Mouse (Mus musculus): Measurements from ENCODE around the gene Tspan1. TPM values are rescaled to one million over a fixed set of nuclear protein-coding genes. Genes with fewer than 3 reads are reported as not detected.
A peak's percentile ranks its signal among the peaks of the same experiment; 100 is the strongest.

Gene Tspan1
- polyA plus RNA-seq, 1 experiment from 2014 or later = 0.21 TPM

GRCm38 (mm10) chr4:116152702-116153101, 14.7 kb downstream of the Tspan1 start:
- Histone ChIP-seq H3K27me3 (ENCODE audit: control insufficient read depth, insufficient read depth, low read length) (no peaks in the 10 kb centered on the region), H3K27ac (no peak overlapping the region), H3K4me3 (replicated peaks; ENCODE audit: low read length) (no peak overlapping the region), H3K4me2 (replicated peaks) (no peak overlapping the region), H3K9ac (no peak overlapping the region), H3K9me3 (ENCODE audit: control insufficient read depth, low read length) (no peaks in the 10 kb centered on the region), H3K36me3 (replicated peaks; ENCODE audit: control insufficient read depth, insufficient read depth) (peaks cover 57% of the 10 kb centered on the region), H3K4me1 (replicated peaks; ENCODE audit: control insufficient read depth, insufficient read depth, low read length) (peaks cover 14% of the 10 kb centered on the region)
- ATAC-seq (ENCODE audit: low FRiP score) = no peak
- 93% methylated on average over 15 of the region's 15 CpGs for WGBS
- no peak for DNase-seq (ENCODE audit: low spot score)

DNA sequence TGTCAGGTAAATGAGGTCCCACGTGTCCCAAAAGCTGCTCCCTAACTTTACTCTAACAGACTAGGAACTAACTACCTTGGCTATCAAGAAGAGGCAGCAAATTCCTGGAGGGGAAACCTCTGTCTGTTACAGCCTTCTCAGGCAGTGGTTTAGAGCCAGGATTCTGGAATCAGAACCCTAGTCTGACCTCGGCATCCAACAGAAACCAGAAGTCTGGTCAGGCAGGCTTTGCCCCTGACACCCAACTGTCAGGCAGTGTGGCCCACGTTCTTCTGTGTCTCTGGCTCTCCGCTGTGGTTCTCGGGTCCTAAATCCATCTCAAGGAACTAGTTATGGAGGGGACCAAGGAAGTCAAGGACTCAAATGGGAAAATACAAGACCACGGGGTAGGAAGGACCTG, 16.2 kb downstream of the Tspan1 start, which contains the start of gene Lurap1:
Gene Lurap1, minus strand, starts transcription at position 101 of the 400 bp plus-strand sequence.
- WGBS = 78% methylated on average over 6 of the region's 6 CpGs
- Histone ChIP-seq H3K4me3 (replicated peaks; ENCODE audit: low read length) (peak within 1 kb of the TSS; percentile 80), H3K27me3 (ENCODE audit: control insufficient read depth, insufficient read depth, low read length) (no peaks in the 10 kb centered on the region), H3K36me3 (replicated peaks; ENCODE audit: control insufficient read depth, insufficient read depth) (peaks cover 43% of the 10 kb centered on the region), H3K9me3 (ENCODE audit: control insufficient read depth, low read length) (no peaks in the 10 kb centered on the region), H3K27ac (peak within 1 kb of the TSS; percentile 93), H3K4me1 (replicated peaks; ENCODE audit: control insufficient read depth, insufficient read depth, low read length) (peaks cover 14% of the 10 kb centered on the region), H3K4me2 (replicated peaks) (peak within 1 kb of the TSS; percentile 75), H3K9ac (peak within 1 kb of the TSS; percentile 96)
- DNase-seq (ENCODE audit: low spot score) (no peak), ATAC-seq (ENCODE audit: low FRiP score) (no peak)

DNA sequence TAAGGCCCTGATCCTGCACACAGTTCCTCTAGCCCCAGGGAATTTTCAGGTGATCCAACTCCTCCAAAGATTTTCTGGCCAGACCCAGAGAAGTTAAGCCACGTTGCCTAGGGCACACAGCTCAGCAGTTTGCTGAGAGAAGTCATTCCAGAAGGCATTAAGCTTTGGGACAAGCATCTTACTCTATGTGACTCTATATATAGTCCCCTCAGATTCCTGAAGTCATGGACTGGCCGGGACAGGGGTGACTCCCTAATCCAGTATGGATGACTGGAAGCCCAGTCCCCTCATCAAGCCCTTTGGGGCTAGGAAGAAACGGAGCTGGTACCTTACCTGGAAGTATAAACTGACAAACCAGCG, 16.6 kb downstream of the Tspan1 start:
- Histone ChIP-seq H3K4me1 (replicated peaks; ENCODE audit: control insufficient read depth, insufficient read depth, low read length) (peaks cover 14% of the 10 kb centered on the region), H3K9ac (peak overlapping the region; percentile 96), H3K4me3 (replicated peaks; ENCODE audit: low read length) (peak overlapping the region; percentile 80), H3K36me3 (replicated peaks; ENCODE audit: control insufficient read depth, insufficient read depth) (peaks cover 39% of the 10 kb centered on the region), H3K9me3 (ENCODE audit: control insufficient read depth, low read length) (no peaks in the 10 kb centered on the region), H3K27ac (peak overlapping the region; percentile 93), H3K4me2 (replicated peaks) (peak overlapping the region; percentile 75), H3K27me3 (ENCODE audit: control insufficient read depth, insufficient read depth, low read length) (no peaks in the 10 kb centered on the region)
- ATAC-seq (ENCODE audit: low FRiP score) = peak; percentile 11; the same call in 1 of the 2 replicates
- 27% methylated on average over 4 of the region's 4 CpGs for WGBS
- no peak for DNase-seq (ENCODE audit: low spot score)

DNA sequence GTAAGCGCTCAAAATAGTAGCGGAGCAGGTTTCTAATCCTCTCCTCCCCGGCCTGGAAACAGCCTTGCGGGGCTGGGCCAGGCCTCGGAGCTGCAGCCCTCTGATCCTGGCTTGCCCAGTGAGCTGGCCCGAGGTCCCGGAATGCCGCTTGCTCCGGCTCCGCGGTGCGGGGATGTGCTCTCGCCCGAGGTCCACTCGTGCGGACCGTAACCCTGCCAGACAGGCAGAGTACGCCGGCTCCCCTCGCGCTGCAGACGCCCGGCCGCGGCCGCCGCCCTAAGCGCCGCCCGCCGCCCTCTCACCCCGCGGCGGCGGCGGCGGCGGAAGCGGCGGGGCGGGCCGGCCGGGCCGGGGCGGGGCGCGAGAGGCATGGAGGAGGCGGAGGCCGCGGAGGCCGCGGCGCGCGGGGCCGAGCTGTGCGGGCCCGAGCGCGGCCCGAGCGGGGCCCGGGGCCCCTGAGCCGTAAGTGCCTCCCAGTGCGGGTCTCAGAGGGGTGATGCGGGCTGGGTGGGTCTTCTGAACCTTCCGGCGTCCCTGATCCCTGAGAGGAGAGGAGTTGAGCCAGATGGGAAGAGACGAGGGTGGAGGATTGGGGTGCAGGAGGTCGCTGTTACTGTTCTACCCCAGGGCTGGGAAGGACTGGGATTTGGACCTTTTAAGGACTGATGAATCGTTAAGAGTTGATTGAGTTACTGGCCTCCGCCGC, 17.1 kb downstream of the Tspan1 start:
- Histone ChIP-seq H3K27me3 (ENCODE audit: control insufficient read depth, insufficient read depth, low read length) (no peaks in the 10 kb centered on the region), H3K9me3 (ENCODE audit: control insufficient read depth, low read length) (no peaks in the 10 kb centered on the region), H3K4me2 (replicated peaks) (peak overlapping the region; percentile 75), H3K9ac (peak overlapping the region; percentile 96), H3K27ac (peak overlapping the region; percentile 93), H3K4me1 (replicated peaks; ENCODE audit: control insufficient read depth, insufficient read depth, low read length) (peaks cover 14% of the 10 kb centered on the region), H3K36me3 (replicated peaks; ENCODE audit: control insufficient read depth, insufficient read depth) (peaks cover 33% of the 10 kb centered on the region), H3K4me3 (replicated peaks; ENCODE audit: low read length) (peak overlapping the region; percentile 80)
- peak; percentile 71 for DNase-seq (ENCODE audit: low spot score)
- ATAC-seq (ENCODE audit: low FRiP score) = peak; percentile 88
- WGBS = under 1% methylated on average over 69 of the region's 73 CpGs

DNA sequence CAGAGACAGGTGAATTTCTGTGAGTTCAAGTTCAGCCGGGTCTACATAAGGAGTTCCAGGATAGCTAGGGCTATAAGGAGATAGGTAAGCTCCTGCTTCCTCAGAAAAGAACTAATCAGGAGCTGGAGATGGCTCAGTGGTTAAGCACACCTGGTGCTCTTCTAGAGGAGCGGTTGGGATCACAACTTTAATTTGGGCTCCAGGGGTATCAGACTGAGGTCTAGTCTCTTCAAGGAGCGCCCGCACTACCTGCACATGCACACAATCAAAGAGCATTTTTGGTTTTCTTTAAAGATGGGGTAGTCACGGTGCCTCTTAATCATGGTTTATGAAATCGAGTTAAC, 17.6 kb downstream of the Tspan1 start:
- H3K9ac ChIP-seq = peak overlapping the region; percentile 96
- peak overlapping the region; percentile 80 for H3K4me3 ChIP-seq (replicated peaks; ENCODE audit: low read length)
- H3K4me1 ChIP-seq (replicated peaks; ENCODE audit: control insufficient read depth, insufficient read depth, low read length) = peaks cover 15% of the 10 kb centered on the region
- ATAC-seq (ENCODE audit: low FRiP score) = no peak
- peak overlapping the region; percentile 75 for H3K4me2 ChIP-seq (replicated peaks)
- no peaks in the 10 kb centered on the region for H3K9me3 ChIP-seq (ENCODE audit: control insufficient read depth, low read length)
- H3K27me3 ChIP-seq (ENCODE audit: control insufficient read depth, insufficient read depth, low read length) = no peaks in the 10 kb centered on the region
- WGBS = 20% methylated on average over 6 of the region's 6 CpGs
- no peak for DNase-seq (ENCODE audit: low spot score)
- H3K36me3 ChIP-seq (replicated peaks; ENCODE audit: control insufficient read depth, insufficient read depth) = peaks cover 28% of the 10 kb centered on the region
- H3K27ac ChIP-seq = peak overlapping the region; percentile 93

- DNase-seq (ENCODE audit: low spot score) (peak; percentile 53), ATAC-seq (ENCODE audit: low FRiP score) (peak; percentile 61)
- 1% methylated on average over 47 of the region's 47 CpGs for WGBS
- Histone ChIP-seq H3K4me1 (replicated peaks; ENCODE audit: control insufficient read depth, insufficient read depth, low read length) (0 out of 2 replicates have a peak, but pooled peaks cover 13% of the 10 kb centered on the region), H3K27me3 (ENCODE audit: control insufficient read depth, insufficient read depth, low read length) (peaks cover 9% of the 10 kb centered on the region; the same call in 1 of the 2 replicates), H3K27ac (no peak overlapping the region), H3K9ac (peak overlapping the region; percentile 68), H3K4me2 (replicated peaks) (peak overlapping the region; percentile 86), H3K9me3 (ENCODE audit: control insufficient read depth, low read length) (no peaks in the 10 kb centered on the region), H3K4me3 (replicated peaks; ENCODE audit: low read length) (peak overlapping the region; percentile 46), H3K36me3 (replicated peaks; ENCODE audit: control insufficient read depth, insufficient read depth) (no peaks in the 10 kb centered on the region)
Observed at GRCm38 (mm10) chr4:116143891-116144717, 23.3 kb downstream of the Tspan1 start.

GRCm38 (mm10) chr4:116143317-116143811, 24.0 kb downstream of the Tspan1 start:
- Histone ChIP-seq H3K9ac (no peak overlapping the region), H3K36me3 (replicated peaks; ENCODE audit: control insufficient read depth, insufficient read depth) (no peaks in the 10 kb centered on the region), H3K27me3 (ENCODE audit: control insufficient read depth, insufficient read depth, low read length) (peaks cover 9% of the 10 kb centered on the region; the same call in 1 of the 2 replicates), H3K9me3 (ENCODE audit: control insufficient read depth, low read length) (no peaks in the 10 kb centered on the region), H3K27ac (no peak overlapping the region), H3K4me2 (replicated peaks) (peak overlapping the region; percentile 86), H3K4me1 (replicated peaks; ENCODE audit: control insufficient read depth, insufficient read depth, low read length) (0 out of 2 replicates have a peak, but pooled peaks cover 13% of the 10 kb centered on the region), H3K4me3 (replicated peaks; ENCODE audit: low read length) (peak overlapping the region; percentile 46)
- DNase-seq (ENCODE audit: low spot score) = no peak
- ATAC-seq (ENCODE audit: low FRiP score) = no peak
- WGBS = 9% methylated on average over 7 of the region's 7 CpGs

GRCm38 (mm10) chr4:116142269-116142668, 25.1 kb downstream of the Tspan1 start:
- Histone ChIP-seq H3K9ac (no peak overlapping the region), H3K4me1 (replicated peaks; ENCODE audit: control insufficient read depth, insufficient read depth, low read length) (0 out of 2 replicates have a peak, but pooled peaks cover 13% of the 10 kb centered on the region), H3K27me3 (ENCODE audit: control insufficient read depth, insufficient read depth, low read length) (peaks cover 9% of the 10 kb centered on the region; the same call in 1 of the 2 replicates), H3K4me2 (replicated peaks) (no peak overlapping the region), H3K9me3 (ENCODE audit: control insufficient read depth, low read length) (no peaks in the 10 kb centered on the region), H3K4me3 (replicated peaks; ENCODE audit: low read length) (no peak overlapping the region), H3K27ac (no peak overlapping the region), H3K36me3 (replicated peaks; ENCODE audit: control insufficient read depth, insufficient read depth) (no peaks in the 10 kb centered on the region)
- ATAC-seq (ENCODE audit: low FRiP score) = no peak
- 57% methylated on average over 7 of the region's 7 CpGs for WGBS
- DNase-seq (ENCODE audit: low spot score) = no peak

DNA sequence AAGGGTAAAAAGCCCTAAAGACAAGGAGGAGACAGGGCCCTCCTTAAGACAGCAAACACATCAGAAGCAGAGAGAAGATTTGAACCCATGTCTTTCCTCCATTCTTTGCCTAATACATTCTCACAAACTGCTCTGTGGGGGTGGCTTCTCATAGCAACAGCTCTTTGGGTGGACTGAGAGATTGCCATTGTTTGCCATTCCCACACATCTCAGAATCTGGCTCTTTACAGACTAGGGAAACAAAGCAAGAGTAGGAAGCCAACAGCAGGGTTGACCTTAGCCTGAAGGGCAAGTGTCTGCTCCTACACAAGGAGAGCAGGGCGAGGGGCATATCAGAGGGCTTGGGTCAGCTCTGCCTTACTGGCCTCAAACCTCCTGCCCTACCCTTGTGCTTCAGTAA, 25.7 kb downstream of the Tspan1 start:
- DNase-seq (ENCODE audit: low spot score) (no peak), ATAC-seq (ENCODE audit: low FRiP score) (no peak)
- Histone ChIP-seq H3K27me3 (ENCODE audit: control insufficient read depth, insufficient read depth, low read length) (peaks cover 9% of the 10 kb centered on the region; the same call in 1 of the 2 replicates), H3K36me3 (replicated peaks; ENCODE audit: control insufficient read depth, insufficient read depth) (no peaks in the 10 kb centered on the region), H3K9me3 (ENCODE audit: control insufficient read depth, low read length) (no peaks in the 10 kb centered on the region), H3K27ac (no peak overlapping the region), H3K4me3 (replicated peaks; ENCODE audit: low read length) (no peak overlapping the region), H3K4me2 (replicated peaks) (no peak overlapping the region), H3K4me1 (replicated peaks; ENCODE audit: control insufficient read depth, insufficient read depth, low read length) (0 out of 2 replicates have a peak, but pooled peaks cover 13% of the 10 kb centered on the region), H3K9ac (no peak overlapping the region)
- WGBS = 68% methylated on average over 1 of the region's 1 CpGs

All from hindbrain, embryonic 14.5 days (tissue).